Mouse (Mus musculus): ENCODE results near the gene Tmem274. TPM values are rescaled to one million over a fixed set of nuclear protein-coding genes. Genes with fewer than 3 reads are reported as not detected.
A peak's percentile ranks its signal among the peaks of the same experiment; 100 is the strongest.
"Not testable (repeated sequence)": the region's sequence is repeated elsewhere in the genome, so short reads cannot be mapped to it uniquely, and the experiment has no call there.

The Tmem274 gene
- not detected in 2 replicates for polyA plus RNA-seq (2015; fragmentation: Nextera tagmentation; extraction: Ambion mirVana)

- Histone ChIP-seq H3K27me3 (replicated peaks) (no peaks in the 10 kb centered on the region), H3K4me3 (no peak within 1 kb of the TSS), H3K4me2 (no peak within 1 kb of the TSS), H3K27ac (no peak within 1 kb of the TSS), H3K9ac (no peak within 1 kb of the TSS), H3K9me3 (no peaks in the 10 kb centered on the region), H3K4me1 (no peaks in the 10 kb centered on the region), H3K36me3 (replicated peaks) (peaks cover 6% of the 10 kb centered on the region; the same call in 1 of the 2 replicates)
- 88% methylated on average over 11 of the region's 11 CpGs for WGBS
- no peak for ATAC-seq (replicated peaks)
These were observed at the start of gene Tmem274 for GRCm38 (mm10) chr4:149477078-149477477. Gene Tmem274 (plus strand): TSS chr4:149477378.

GRCm38 (mm10) chr4:149429592-149429991 lies 47.6 kb upstream of the Tmem274 start:
- no peak overlapping the region for H3K27ac ChIP-seq
- H3K4me1 ChIP-seq: 0 out of 2 replicates have a peak, but pooled peaks cover 6% of the 10 kb centered on the region
- 78% methylated on average over 5 of the region's 5 CpGs for WGBS
- no peak overlapping the region for H3K4me3 ChIP-seq
- H3K9me3 ChIP-seq: no peaks in the 10 kb centered on the region
- H3K36me3 ChIP-seq (replicated peaks): no peaks in the 10 kb centered on the region
- no peaks in the 10 kb centered on the region for H3K27me3 ChIP-seq (replicated peaks)
- no peak for ATAC-seq (replicated peaks)
- H3K4me2 ChIP-seq: no peak overlapping the region
- H3K9ac ChIP-seq: no peak overlapping the region

GRCm38 (mm10) chr4:149431887-149432286 lies 45.3 kb upstream of the Tmem274 start:
- H3K9me3 ChIP-seq; ATAC-seq (replicated peaks); H3K4me1 ChIP-seq; H3K4me2 ChIP-seq; H3K27ac ChIP-seq; H3K4me3 ChIP-seq; H3K36me3 ChIP-seq (replicated peaks); H3K27me3 ChIP-seq (replicated peaks); H3K9ac ChIP-seq: not testable (repeated sequence)
- WGBS: 81% methylated on average over 1 of the region's 1 CpGs

GRCm38 (mm10) chr4:149440576-149440975 lies 36.6 kb upstream of the Tmem274 start:
- Histone ChIP-seq H3K4me3 (no peak overlapping the region), H3K4me2 (no peak overlapping the region), H3K27ac (no peak overlapping the region), H3K36me3 (replicated peaks) (no peaks in the 10 kb centered on the region), H3K9me3 (no peaks in the 10 kb centered on the region), H3K27me3 (replicated peaks) (no peaks in the 10 kb centered on the region), H3K4me1 (peaks cover 12% of the 10 kb centered on the region), H3K9ac (no peak overlapping the region)
- no peak for ATAC-seq (replicated peaks)
- 73% methylated on average over 8 of the region's 8 CpGs for WGBS

- ATAC-seq (replicated peaks): no peak
- WGBS: 55% methylated on average over 3 of the region's 3 CpGs
- no peak overlapping the region for H3K9ac ChIP-seq
These were observed 34.7 kb upstream of the Tmem274 start for GRCm38 (mm10) chr4:149442436-149442835.

GRCm38 (mm10) chr4:149444465-149444864 lies 32.7 kb upstream of the Tmem274 start:
- H3K9ac ChIP-seq: no peak overlapping the region; the same call in 1 of the 2 replicates
- WGBS: 62% methylated on average over 1 of the region's 1 CpGs
- H3K27me3 ChIP-seq (replicated peaks): no peaks in the 10 kb centered on the region
- H3K9me3 ChIP-seq: no peaks in the 10 kb centered on the region
- peaks cover 20% of the 10 kb centered on the region for H3K4me1 ChIP-seq
- peak overlapping the region; percentile 97 for H3K27ac ChIP-seq
- no peaks in the 10 kb centered on the region for H3K36me3 ChIP-seq (replicated peaks)
- H3K4me2 ChIP-seq: peak overlapping the region; percentile 67
- no peak for ATAC-seq (replicated peaks)
- peak overlapping the region; percentile 40; the same call in 1 of the 2 replicates for H3K4me3 ChIP-seq

More at GRCm38 (mm10) chr4:149442436-149442835, 34.7 kb upstream of the Tmem274 start:
- peaks cover 20% of the 10 kb centered on the region for H3K4me1 ChIP-seq
- no peaks in the 10 kb centered on the region for H3K27me3 ChIP-seq (replicated peaks)
- no peak overlapping the region for H3K4me2 ChIP-seq
- no peak overlapping the region for H3K4me3 ChIP-seq
- H3K9me3 ChIP-seq: no peaks in the 10 kb centered on the region
- no peaks in the 10 kb centered on the region for H3K36me3 ChIP-seq (replicated peaks)
- no peak overlapping the region for H3K27ac ChIP-seq

- H3K27ac ChIP-seq: peak overlapping the region; percentile 97
- WGBS: under 1% methylated on average over 36 of the region's 36 CpGs
- peak overlapping the region; percentile 40 for H3K4me3 ChIP-seq
- peak overlapping the region; percentile 55 for H3K9ac ChIP-seq
- H3K4me2 ChIP-seq: peak overlapping the region; percentile 67
- ATAC-seq (replicated peaks): peak; percentile 97
- no peaks in the 10 kb centered on the region for H3K36me3 ChIP-seq (replicated peaks)
- H3K9me3 ChIP-seq: no peaks in the 10 kb centered on the region
- H3K4me1 ChIP-seq: peaks cover 20% of the 10 kb centered on the region
- no peaks in the 10 kb centered on the region for H3K27me3 ChIP-seq (replicated peaks)
These were observed 32.0 kb upstream of the Tmem274 start for GRCm38 (mm10) chr4:149444964-149445701.

- Histone ChIP-seq H3K27ac (peak overlapping the region; percentile 97), H3K36me3 (replicated peaks) (no peaks in the 10 kb centered on the region), H3K4me1 (peaks cover 20% of the 10 kb centered on the region), H3K27me3 (replicated peaks) (no peaks in the 10 kb centered on the region), H3K9me3 (no peaks in the 10 kb centered on the region), H3K9ac (0 out of 2 replicates have a peak overlapping the region, but pooled peaks have one; percentile 55), H3K4me3 (peak overlapping the region; percentile 40), H3K4me2 (peak overlapping the region; percentile 67)
- peak; percentile 60 for ATAC-seq (replicated peaks)
- WGBS: 3% methylated on average over 11 of the region's 11 CpGs
These were observed 31.3 kb upstream of the Tmem274 start for GRCm38 (mm10) chr4:149445868-149446267.

GRCm38 (mm10) chr4:149446309-149446708 lies 30.9 kb upstream of the Tmem274 start:
- Histone ChIP-seq H3K9ac (0 out of 2 replicates have a peak overlapping the region, but pooled peaks have one; percentile 55), H3K27ac (peak overlapping the region; percentile 97), H3K4me3 (peak overlapping the region; percentile 40; the same call in 1 of the 2 replicates), H3K4me2 (peak overlapping the region; percentile 67), H3K4me1 (peaks cover 20% of the 10 kb centered on the region), H3K36me3 (replicated peaks) (no peaks in the 10 kb centered on the region), H3K9me3 (no peaks in the 10 kb centered on the region), H3K27me3 (replicated peaks) (no peaks in the 10 kb centered on the region)
- 25% methylated on average over 1 of the region's 1 CpGs for WGBS
- ATAC-seq (replicated peaks): no peak

GRCm38 (mm10) chr4:149450636-149451035 lies 26.5 kb upstream of the Tmem274 start:
- Histone ChIP-seq H3K4me2 (no peak overlapping the region), H3K36me3 (replicated peaks) (no peaks in the 10 kb centered on the region), H3K4me3 (no peak overlapping the region), H3K9ac (no peak overlapping the region), H3K9me3 (no peaks in the 10 kb centered on the region), H3K27me3 (replicated peaks) (no peaks in the 10 kb centered on the region), H3K4me1 (peaks cover 8% of the 10 kb centered on the region), H3K27ac (no peak overlapping the region)
- ATAC-seq (replicated peaks): no peak
- 90% methylated on average over 3 of the region's 3 CpGs for WGBS

- H3K27me3 ChIP-seq (replicated peaks): no peaks in the 10 kb centered on the region
- no peaks in the 10 kb centered on the region for H3K36me3 ChIP-seq (replicated peaks)
- no peak overlapping the region for H3K4me3 ChIP-seq
- no peaks in the 10 kb centered on the region for H3K9me3 ChIP-seq
- 90% methylated on average over 4 of the region's 4 CpGs for WGBS
- no peak for ATAC-seq (replicated peaks)
- H3K27ac ChIP-seq: no peak overlapping the region
- no peak overlapping the region for H3K4me2 ChIP-seq
- no peak overlapping the region for H3K9ac ChIP-seq
- no peaks in the 10 kb centered on the region for H3K4me1 ChIP-seq
These were observed 23.5 kb upstream of the Tmem274 start for GRCm38 (mm10) chr4:149453656-149454055.

GRCm38 (mm10) chr4:149454263-149454662 lies 22.9 kb upstream of the Tmem274 start:
- Histone ChIP-seq H3K9me3 (no peaks in the 10 kb centered on the region), H3K4me1 (no peaks in the 10 kb centered on the region), H3K27me3 (replicated peaks) (no peaks in the 10 kb centered on the region), H3K27ac (no peak overlapping the region), H3K4me2 (no peak overlapping the region), H3K9ac (no peak overlapping the region), H3K4me3 (no peak overlapping the region), H3K36me3 (replicated peaks) (no peaks in the 10 kb centered on the region)
- ATAC-seq (replicated peaks): no peak
- WGBS: 88% methylated on average over 17 of the region's 17 CpGs

- H3K27ac ChIP-seq: no peak within 1 kb of the TSS
- 52% methylated on average over 8 of the region's 8 CpGs for WGBS
- H3K4me3 ChIP-seq: no peak within 1 kb of the TSS
- H3K4me1 ChIP-seq: no peaks in the 10 kb centered on the region
- H3K4me2 ChIP-seq: no peak within 1 kb of the TSS
- H3K36me3 ChIP-seq (replicated peaks): no peaks in the 10 kb centered on the region
- H3K27me3 ChIP-seq (replicated peaks): no peaks in the 10 kb centered on the region
- H3K9me3 ChIP-seq: no peaks in the 10 kb centered on the region
- H3K9ac ChIP-seq: no peak within 1 kb of the TSS
- no peak for ATAC-seq (replicated peaks)
These were observed 22.3 kb upstream of the Tmem274 start, which contains the start of gene Rbp7 for GRCm38 (mm10) chr4:149454879-149455278. Gene Rbp7 (minus strand): TSS chr4:149454978.
